Comparison of ENCODE assay signal across 9 mouse cellular contexts in the genomic region with DNA sequence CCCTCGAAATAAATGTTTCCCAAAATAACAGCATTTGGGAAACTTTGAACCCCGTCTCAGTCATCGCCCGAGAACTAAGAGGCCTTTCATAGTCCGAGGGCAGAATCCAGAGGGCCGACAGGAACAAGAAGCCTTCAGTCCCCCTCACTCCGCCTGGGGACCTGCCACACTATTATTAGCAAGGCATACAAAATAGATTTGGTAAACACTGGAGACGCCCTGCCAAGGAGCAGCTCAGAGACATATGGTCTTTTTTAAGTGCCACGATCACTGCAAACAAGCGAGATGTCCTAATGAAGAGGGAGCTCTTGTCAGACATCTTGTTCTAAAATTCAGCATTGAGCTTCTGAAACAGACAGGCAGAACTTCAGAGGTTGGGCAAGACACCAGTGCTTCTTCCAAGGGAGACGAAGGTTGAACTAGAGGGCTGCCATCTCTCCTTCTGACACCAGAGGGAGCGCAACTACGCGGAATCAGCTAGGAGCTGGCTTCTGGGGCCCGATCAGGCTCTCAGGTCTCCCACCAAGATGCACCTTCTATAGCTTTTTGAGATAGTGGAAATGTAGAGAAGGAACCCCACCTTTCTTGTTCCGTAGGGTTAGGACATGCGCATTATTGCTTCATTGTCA.
DNase-seq lines count a peak whose midpoint lies in the region; ATAC-seq and TF ChIP-seq lines count a peak whose summit lies in the region.
"Had no signal": no experiment of that assay in that cellular context is flagged by ENCODE, and none has a peak within 500 bp of the region (broad histone marks: within the 10 kb centered on the region; RNA-seq: fewer than 3 reads in every experiment).

No protein-coding gene starts in this region.

- DNase-seq in 3T3-L1 (ENCODE audit: low read depth, low spot score) = peak; percentile 76
- peak; percentile 48 to 87 for DNase-seq in adrenal gland, adult (ENCODE audit: inconsistent age in 2 of 2, low spot score in 1 of 2)
- peak; percentile 83 for DNase-seq in embryo, embryonic 11 days
- DNase-seq in gastrocnemius, postnatal 36 days = peak; percentile 63 to 65
- DNase-seq in kidney, postnatal 14 days = peak; percentile 77
- peak; percentile 32 for DNase-seq in lung, adult 2 months
- peak; percentile 43 for DNase-seq in retina, postnatal 7 days (ENCODE audit: low read depth, low spot score)

- intact Hi-C loops in gastrocnemius, postnatal 36 days (cut with DNase I) = loop anchor here (2.0 to 10.0 kb wide), 2 partner anchors 916 to 1116 kb away; a partner anchor contains a TSS

- TF ChIP-seq CTCF in lung, adult 2 months (IDR thresholded peaks at IDR 0.05; ENCODE audit: insufficient read depth, low read length) = peak; percentile 78

- 30% methylated on average over 17 of the region's 17 CpGs for WGBS in lung, adult 2 months

- ATAC-seq in erythroblast, adult 5-6 weeks (replicated peaks; ENCODE audit: low FRiP score, poor library complexity, severe bottlenecking) = no peak

- no peaks in the 10 kb centered on the region; the same call in 1 of the 2 replicates for H3K4me1 ChIP-seq in lung, adult 2 months (ENCODE audit: control insufficient read depth, insufficient read depth, low read length)

- TF ChIP-seq POLR2A in lung, adult 2 months (IDR thresholded peaks at IDR 0.05; ENCODE audit: borderline replicate concordance, extremely low read depth, low read depth, low read length) = no peak

- no peak overlapping the region for H3K4me3 ChIP-seq in lung, adult 2 months (replicated peaks; ENCODE audit: extremely low read depth, low read depth, low read length)
- H3K4me3 ChIP-seq: erythroblast, embryonic 14.5 days had no signal

Comparison
In these comparisons a context has a peak if more than half of its experiments do, and no peak if none do; other contexts are left out.
1. DNase-seq: peak in every context shown above with its lines; median percentile 83 in embryo, embryonic 11 days; 77 in kidney, postnatal 14 days; 76 in 3T3-L1; 68 in adrenal gland, adult; 64 in gastrocnemius, postnatal 36 days; 43 in retina, postnatal 7 days; 32 in lung, adult 2 months.